Mouse (Mus musculus): Measurements from ENCODE around the gene A630001G21Rik. TPM values are rescaled to one million over a fixed set of nuclear protein-coding genes. Genes with fewer than 3 reads are reported as not detected.

Gene A630001G21Rik
- polyA plus RNA-seq, 1 experiment from 2014 or later, result 1.7 TPM

DNA sequence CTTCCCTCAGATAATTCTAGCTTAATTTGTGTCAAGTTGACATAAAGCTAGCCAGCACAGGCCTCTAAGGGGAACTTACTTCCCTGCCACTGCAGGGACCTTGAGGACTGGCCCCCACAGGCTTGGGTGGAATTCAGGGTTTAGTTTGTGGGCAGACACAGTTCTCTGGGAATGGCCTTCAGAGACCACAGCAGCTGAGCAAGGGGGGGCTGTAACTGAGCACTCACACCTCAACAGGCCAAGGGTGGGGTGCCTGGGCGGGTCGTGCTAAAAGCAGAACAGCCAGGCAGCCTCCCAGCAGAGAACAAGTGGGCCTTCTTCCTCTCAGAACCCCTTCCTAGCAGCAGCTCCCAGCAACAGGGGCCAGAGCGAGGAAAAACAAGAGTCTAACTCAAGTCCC lies 12.3 kb downstream of the A630001G21Rik start:
- DNase-seq (ENCODE audit: low spot score), result no peak
- no peak overlapping the region for H3K4me2 ChIP-seq (ENCODE audit: low read depth, low read length)
- no peak overlapping the region for H3K27ac ChIP-seq (replicated peaks; ENCODE audit: low read depth, low read length)
- H3K36me3 ChIP-seq (replicated peaks; ENCODE audit: control insufficient read depth, insufficient read depth, low read depth, low read length), result no peaks in the 10 kb centered on the region
- H3K4me3 ChIP-seq (ENCODE audit: low read depth, low read length), result no peak overlapping the region
- no peaks in the 10 kb centered on the region for H3K27me3 ChIP-seq (ENCODE audit: control insufficient read depth, insufficient read depth, low read length)
- WGBS, result 78% methylated on average over 3 of the region's 3 CpGs
- no peaks in the 10 kb centered on the region for H3K4me1 ChIP-seq (ENCODE audit: control insufficient read depth, insufficient read depth, low read length)
- no peak; the same call in 1 of the 2 replicates for ATAC-seq (replicated peaks; ENCODE audit: insufficient number of reproducible peaks, low FRiP score, low TSS enrichment, low read depth)
- H3K9me3 ChIP-seq (replicated peaks; ENCODE audit: control insufficient read depth, low read length), result no peaks in the 10 kb centered on the region
- H3K9ac ChIP-seq (replicated peaks; ENCODE audit: low read length), result no peak overlapping the region

- Histone ChIP-seq H3K27ac (replicated peaks; ENCODE audit: low read depth, low read length) (no peak overlapping the region), H3K36me3 (replicated peaks; ENCODE audit: control insufficient read depth, insufficient read depth, low read depth, low read length) (no peaks in the 10 kb centered on the region), H3K9ac (replicated peaks; ENCODE audit: low read length) (no peak overlapping the region), H3K4me1 (ENCODE audit: control insufficient read depth, insufficient read depth, low read length) (no peaks in the 10 kb centered on the region), H3K4me2 (ENCODE audit: low read depth, low read length) (no peak overlapping the region), H3K4me3 (ENCODE audit: low read depth, low read length) (no peak overlapping the region), H3K27me3 (ENCODE audit: control insufficient read depth, insufficient read depth, low read length) (no peaks in the 10 kb centered on the region), H3K9me3 (replicated peaks; ENCODE audit: control insufficient read depth, low read length) (no peaks in the 10 kb centered on the region)
- DNase-seq (ENCODE audit: low spot score) (no peak), ATAC-seq (replicated peaks; ENCODE audit: insufficient number of reproducible peaks, low FRiP score, low TSS enrichment, low read depth) (no peak)
- 84% methylated on average over 4 of the region's 4 CpGs for WGBS
Measured at GRCm38 (mm10) chr1:85764291-85764690, 14.2 kb downstream of the A630001G21Rik start.

DNA sequence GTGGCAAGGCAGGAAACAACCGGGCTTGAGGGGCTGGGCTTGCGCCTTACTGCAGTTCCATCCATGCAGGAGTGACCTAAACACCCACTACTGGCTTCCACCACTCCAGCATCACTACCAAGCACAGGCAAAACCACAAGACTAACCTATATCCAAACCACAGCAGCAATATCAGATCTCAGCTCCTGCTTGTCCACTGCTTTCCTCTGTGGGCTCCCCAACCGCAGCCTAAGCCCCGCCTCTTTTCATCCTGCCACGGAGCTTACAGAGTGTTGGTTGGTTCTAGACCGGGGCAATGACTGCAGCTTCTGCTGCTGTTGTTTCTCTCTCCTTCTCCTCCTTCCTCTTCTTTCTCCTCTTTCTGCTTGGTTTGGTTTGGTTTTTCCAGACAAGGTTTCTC lies 15.1 kb downstream of the A630001G21Rik start:
- DNase-seq (ENCODE audit: low spot score), result no peak
- WGBS, result 81% methylated on average over 6 of the region's 6 CpGs
- no peaks in the 10 kb centered on the region for H3K9me3 ChIP-seq (replicated peaks; ENCODE audit: control insufficient read depth, low read length)
- no peaks in the 10 kb centered on the region for H3K27me3 ChIP-seq (ENCODE audit: control insufficient read depth, insufficient read depth, low read length)
- no peak overlapping the region for H3K4me2 ChIP-seq (ENCODE audit: low read depth, low read length)
- H3K9ac ChIP-seq (replicated peaks; ENCODE audit: low read length), result no peak overlapping the region
- no peak overlapping the region for H3K27ac ChIP-seq (replicated peaks; ENCODE audit: low read depth, low read length)
- no peaks in the 10 kb centered on the region for H3K36me3 ChIP-seq (replicated peaks; ENCODE audit: control insufficient read depth, insufficient read depth, low read depth, low read length)
- no peaks in the 10 kb centered on the region; the same call in 1 of the 2 replicates for H3K4me1 ChIP-seq (ENCODE audit: control insufficient read depth, insufficient read depth, low read length)
- no peak for ATAC-seq (replicated peaks; ENCODE audit: insufficient number of reproducible peaks, low FRiP score, low TSS enrichment, low read depth)
- no peak overlapping the region for H3K4me3 ChIP-seq (ENCODE audit: low read depth, low read length)

DNA sequence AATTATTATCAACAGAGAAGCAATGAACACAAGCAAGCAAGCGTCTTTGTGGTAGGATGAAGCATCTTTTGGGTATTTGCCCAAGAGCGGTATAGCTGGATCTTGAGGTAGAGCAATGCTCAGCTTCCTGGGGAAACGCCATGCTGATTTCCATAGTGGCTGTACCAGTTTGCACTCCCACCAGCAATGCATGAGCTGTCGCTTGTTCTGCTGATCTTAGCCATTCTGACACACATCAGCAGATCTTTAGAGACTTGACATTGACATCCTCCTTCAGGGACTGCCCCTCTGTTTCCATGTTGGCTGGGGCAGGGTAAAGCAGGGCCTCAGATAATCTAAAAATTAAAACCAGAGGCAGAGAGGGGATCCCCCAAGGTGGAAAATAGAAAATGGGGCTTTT lies 16.8 kb downstream of the A630001G21Rik start:
- H3K9ac ChIP-seq (replicated peaks; ENCODE audit: low read length), result no peak overlapping the region
- no peaks in the 10 kb centered on the region for H3K27me3 ChIP-seq (ENCODE audit: control insufficient read depth, insufficient read depth, low read length)
- WGBS, result 78% methylated on average over 4 of the region's 4 CpGs
- H3K4me3 ChIP-seq (ENCODE audit: low read depth, low read length), result no peak overlapping the region
- DNase-seq (ENCODE audit: low spot score) (no peak), ATAC-seq (replicated peaks; ENCODE audit: insufficient number of reproducible peaks, low FRiP score, low TSS enrichment, low read depth) (no peak)
- H3K4me2 ChIP-seq (ENCODE audit: low read depth, low read length), result no peak overlapping the region
- H3K27ac ChIP-seq (replicated peaks; ENCODE audit: low read depth, low read length), result no peak overlapping the region
- H3K4me1 ChIP-seq (ENCODE audit: control insufficient read depth, insufficient read depth, low read length), result no peaks in the 10 kb centered on the region; the same call in 1 of the 2 replicates
- H3K36me3 ChIP-seq (replicated peaks; ENCODE audit: control insufficient read depth, insufficient read depth, low read depth, low read length), result no peaks in the 10 kb centered on the region
- no peaks in the 10 kb centered on the region for H3K9me3 ChIP-seq (replicated peaks; ENCODE audit: control insufficient read depth, low read length)

DNA sequence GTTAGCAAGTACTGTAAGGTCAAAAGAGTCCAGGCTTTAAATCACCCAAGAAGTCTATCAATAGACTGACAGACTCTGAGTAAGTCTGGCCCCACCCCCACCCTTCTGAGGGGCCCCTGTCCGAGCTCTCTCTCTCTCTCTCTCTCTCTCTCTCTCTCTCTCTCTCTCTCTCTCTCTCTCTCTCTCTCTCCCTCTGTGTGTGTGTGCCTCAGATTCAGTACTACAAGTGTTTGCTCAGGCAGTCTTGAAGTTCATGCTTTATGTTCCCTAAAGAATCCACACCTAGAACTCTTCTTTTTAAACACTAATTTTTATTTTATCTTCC lies 19.5 kb downstream of the A630001G21Rik start:
- no peaks in the 10 kb centered on the region; the same call in 1 of the 2 replicates for H3K4me1 ChIP-seq (ENCODE audit: control insufficient read depth, insufficient read depth, low read length)
- no peak overlapping the region for H3K27ac ChIP-seq (replicated peaks; ENCODE audit: low read depth, low read length)
- H3K36me3 ChIP-seq (replicated peaks; ENCODE audit: control insufficient read depth, insufficient read depth, low read depth, low read length), result no peaks in the 10 kb centered on the region
- 15% methylated on average over 1 of the region's 1 CpGs for WGBS
- H3K27me3 ChIP-seq (ENCODE audit: control insufficient read depth, insufficient read depth, low read length), result no peaks in the 10 kb centered on the region
- no peak overlapping the region for H3K9ac ChIP-seq (replicated peaks; ENCODE audit: low read length)
- ATAC-seq (replicated peaks; ENCODE audit: insufficient number of reproducible peaks, low FRiP score, low TSS enrichment, low read depth) (no peak), DNase-seq (ENCODE audit: low spot score) (no peak)
- no peak overlapping the region for H3K4me2 ChIP-seq (ENCODE audit: low read depth, low read length)
- no peak overlapping the region for H3K4me3 ChIP-seq (ENCODE audit: low read depth, low read length)
- H3K9me3 ChIP-seq (replicated peaks; ENCODE audit: control insufficient read depth, low read length), result no peaks in the 10 kb centered on the region

DNA sequence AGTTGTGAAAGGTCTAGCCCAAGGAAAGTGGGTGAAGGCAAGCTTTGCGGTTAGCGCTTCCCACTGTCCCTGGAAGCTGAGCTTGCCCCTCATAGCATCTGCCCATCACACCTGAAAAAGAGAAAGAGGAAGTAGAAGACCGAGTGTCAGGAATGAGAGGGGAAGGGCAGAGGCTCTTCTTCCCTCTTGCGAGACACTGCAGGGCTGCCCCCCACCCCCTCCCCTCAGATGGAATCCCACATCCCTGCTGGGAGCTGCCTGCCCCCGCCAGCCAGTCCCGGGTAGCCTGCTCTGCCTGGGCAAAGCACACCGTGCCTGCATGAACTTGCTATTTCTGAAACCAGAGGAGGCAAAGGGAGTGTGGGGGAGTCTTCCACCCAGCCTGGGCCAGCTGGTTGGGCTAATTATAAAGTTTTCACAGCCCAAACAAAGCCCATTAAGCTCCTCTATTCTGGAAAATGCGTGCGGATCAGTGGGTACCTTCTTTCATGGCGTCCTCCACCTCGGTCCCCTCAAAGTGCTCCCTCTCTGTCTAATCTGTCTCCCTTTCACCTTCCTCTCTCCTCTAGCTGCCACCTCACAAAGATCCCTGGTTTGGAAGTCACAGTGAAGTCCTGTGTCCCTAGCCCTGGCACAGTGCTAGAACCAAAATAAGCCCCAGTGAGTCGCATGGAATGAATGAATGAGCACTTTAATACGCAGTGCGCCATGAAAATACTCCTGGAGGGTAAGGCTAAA lies 20.0 kb downstream of the A630001G21Rik start:
- no peak overlapping the region for H3K4me2 ChIP-seq (ENCODE audit: low read depth, low read length)
- no peak for ATAC-seq (replicated peaks; ENCODE audit: insufficient number of reproducible peaks, low FRiP score, low TSS enrichment, low read depth)
- H3K4me3 ChIP-seq (ENCODE audit: low read depth, low read length), result no peak overlapping the region
- no peaks in the 10 kb centered on the region for H3K9me3 ChIP-seq (replicated peaks; ENCODE audit: control insufficient read depth, low read length)
- H3K9ac ChIP-seq (replicated peaks; ENCODE audit: low read length), result no peak overlapping the region
- no peaks in the 10 kb centered on the region; the same call in 1 of the 2 replicates for H3K4me1 ChIP-seq (ENCODE audit: control insufficient read depth, insufficient read depth, low read length)
- WGBS, result 27% methylated on average over 14 of the region's 14 CpGs
- no peaks in the 10 kb centered on the region for H3K36me3 ChIP-seq (replicated peaks; ENCODE audit: control insufficient read depth, insufficient read depth, low read depth, low read length)
- no peaks in the 10 kb centered on the region for H3K27me3 ChIP-seq (ENCODE audit: control insufficient read depth, insufficient read depth, low read length)
- DNase-seq (ENCODE audit: low spot score), result no peak
- no peak overlapping the region for H3K27ac ChIP-seq (replicated peaks; ENCODE audit: low read depth, low read length)

- DNase-seq (ENCODE audit: low spot score) (no peak), ATAC-seq (replicated peaks; ENCODE audit: insufficient number of reproducible peaks, low FRiP score, low TSS enrichment, low read depth) (no peak)
- Histone ChIP-seq H3K27ac (replicated peaks; ENCODE audit: low read depth, low read length) (no peak overlapping the region), H3K4me3 (ENCODE audit: low read depth, low read length) (no peak overlapping the region), H3K4me1 (ENCODE audit: control insufficient read depth, insufficient read depth, low read length) (no peaks in the 10 kb centered on the region; the same call in 1 of the 2 replicates), H3K36me3 (replicated peaks; ENCODE audit: control insufficient read depth, insufficient read depth, low read depth, low read length) (no peaks in the 10 kb centered on the region), H3K27me3 (ENCODE audit: control insufficient read depth, insufficient read depth, low read length) (no peaks in the 10 kb centered on the region), H3K9me3 (replicated peaks; ENCODE audit: control insufficient read depth, low read length) (no peaks in the 10 kb centered on the region), H3K4me2 (ENCODE audit: low read depth, low read length) (no peak overlapping the region), H3K9ac (replicated peaks; ENCODE audit: low read length) (no peak overlapping the region)
- WGBS, result 80% methylated on average over 6 of the region's 6 CpGs
Measured at GRCm38 (mm10) chr1:85757531-85758230, 20.8 kb downstream of the A630001G21Rik start.
